Mouse (Mus musculus): ENCODE measurements around the gene Zfp952.

The Zfp952 gene

DNA sequence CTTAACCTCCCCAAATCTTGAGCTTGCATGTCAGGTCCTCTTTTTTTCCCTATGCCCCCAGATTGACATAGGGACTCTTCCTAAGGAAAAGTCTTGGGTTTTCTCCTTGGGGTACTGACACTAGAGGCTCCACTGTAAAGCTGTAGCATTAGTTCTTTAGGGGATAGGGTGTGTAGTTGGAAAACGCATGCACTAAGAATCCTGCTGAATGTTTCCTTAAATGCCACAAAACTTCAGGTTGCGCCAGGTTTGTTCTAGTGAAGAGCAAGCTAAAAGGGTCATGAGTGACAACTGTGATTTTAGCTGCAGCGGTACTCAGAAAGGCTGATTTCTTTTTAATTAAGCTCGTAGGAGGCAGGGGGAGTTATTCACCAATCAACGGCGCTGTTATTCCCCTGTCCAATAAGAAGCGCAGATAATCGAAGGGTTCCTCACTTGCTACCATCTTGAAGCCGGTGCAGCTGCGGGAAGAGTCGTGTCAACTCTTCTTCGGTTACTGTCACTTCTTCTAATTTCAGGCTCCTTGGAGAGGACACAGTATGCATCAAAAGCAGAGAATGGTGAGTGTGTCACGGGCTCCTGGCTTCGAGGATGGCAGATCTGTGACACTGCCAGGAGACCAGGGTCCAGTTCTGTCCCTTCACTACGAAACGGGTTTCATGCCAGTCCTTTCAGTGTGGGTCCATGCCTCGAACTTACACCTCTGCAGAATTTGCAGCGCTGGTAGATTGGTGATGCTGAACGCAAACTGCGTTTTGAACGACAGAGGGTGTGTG is at the start of gene Zfp952:
TSS of gene Zfp952 (plus strand) at position 431 of the 776 bp plus-strand sequence.
- H3K36me3 ChIP-seq (ENCODE audit: control insufficient read depth, insufficient read depth, low read length, poor library complexity, severe bottlenecking): no peaks in the 10 kb centered on the region; the same call in none of the 2 replicates
- DNase-seq (ENCODE audit: low read depth, low spot score): peak; percentile 94
- H3K27me3 ChIP-seq (ENCODE audit: control insufficient read depth, insufficient read depth, low read length, poor library complexity, severe bottlenecking): no peaks in the 10 kb centered on the region

DNA sequence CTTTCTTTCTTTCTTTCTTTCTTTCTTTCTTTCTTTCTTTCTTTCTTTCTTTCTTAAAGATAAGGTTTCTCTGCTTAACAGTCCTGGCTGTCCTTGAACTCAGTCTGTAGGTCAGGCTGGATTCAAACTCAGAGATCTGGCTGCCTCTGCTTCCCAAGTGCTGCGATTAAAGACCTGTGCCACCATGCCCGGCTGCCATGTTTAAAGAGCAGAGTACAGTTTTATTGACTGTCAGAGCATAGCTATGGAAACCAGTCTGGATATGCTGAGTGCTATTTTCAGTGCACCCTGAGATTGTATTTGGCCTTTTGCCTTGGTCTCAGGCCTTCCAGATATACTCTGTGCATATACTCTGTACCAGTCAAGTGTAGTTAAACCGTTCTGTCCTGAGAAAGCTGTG is 49.3 kb upstream of the Zfp952 start:
- H3K27me3 ChIP-seq (ENCODE audit: control insufficient read depth, insufficient read depth, low read length, poor library complexity, severe bottlenecking): no peaks in the 10 kb centered on the region
- DNase-seq (ENCODE audit: low read depth, low spot score): no peak
- H3K36me3 ChIP-seq (ENCODE audit: control insufficient read depth, insufficient read depth, low read length, poor library complexity, severe bottlenecking): no peaks in the 10 kb centered on the region

DNA sequence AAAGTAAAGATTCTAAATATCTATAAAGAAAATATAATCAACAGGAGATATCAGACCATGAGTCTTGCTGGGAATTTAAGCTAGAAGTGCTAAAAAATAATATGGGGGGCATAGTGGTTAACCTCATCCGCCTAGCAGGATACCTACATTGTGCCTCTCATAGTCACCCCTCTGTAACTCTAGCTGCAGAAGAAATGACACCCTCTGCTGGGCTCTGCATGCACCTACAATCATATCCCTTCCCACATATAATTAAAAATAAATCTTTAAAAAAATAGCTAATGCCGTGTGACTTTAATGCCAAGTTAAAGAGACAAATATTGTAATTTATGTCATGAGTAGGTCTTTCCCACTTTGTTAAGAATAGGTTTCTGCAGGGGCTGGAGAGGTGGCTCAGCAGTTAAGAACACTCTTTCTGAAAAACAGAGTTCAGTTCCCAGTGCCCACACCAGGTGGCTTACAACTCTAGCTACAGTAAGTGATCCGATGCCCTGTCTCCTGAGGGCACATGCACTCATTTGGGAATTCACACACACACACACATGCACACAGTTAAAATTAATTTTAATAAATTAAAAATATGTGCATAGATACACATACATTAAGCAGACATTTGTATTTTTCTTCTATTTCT is 48.4 kb upstream of the Zfp952 start:
- peak; percentile 37 for DNase-seq (ENCODE audit: low read depth, low spot score)
- H3K36me3 ChIP-seq (ENCODE audit: control insufficient read depth, insufficient read depth, low read length, poor library complexity, severe bottlenecking): no peaks in the 10 kb centered on the region
- no peaks in the 10 kb centered on the region for H3K27me3 ChIP-seq (ENCODE audit: control insufficient read depth, insufficient read depth, low read length, poor library complexity, severe bottlenecking)

DNA sequence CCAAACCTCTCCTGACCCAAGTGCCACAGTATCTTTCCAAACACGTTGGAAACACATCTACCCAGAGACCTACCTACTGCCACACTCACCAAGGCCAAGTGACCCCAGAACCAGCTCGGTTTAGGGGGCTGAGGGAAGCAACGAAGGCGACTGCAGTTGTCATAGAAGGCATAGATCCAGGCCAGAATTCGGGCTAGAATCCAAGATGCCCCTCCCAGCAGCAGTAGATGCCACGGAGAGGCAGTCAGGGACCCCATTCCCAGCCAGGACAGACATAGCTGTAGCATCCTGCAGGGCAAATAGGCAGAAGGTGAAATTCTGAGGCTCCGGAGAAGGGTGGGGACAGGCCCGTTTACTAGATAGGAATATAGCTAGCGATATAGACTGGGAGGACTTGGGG is 46.2 kb upstream of the Zfp952 start:
- Histone ChIP-seq H3K36me3 (ENCODE audit: control insufficient read depth, insufficient read depth, low read length, poor library complexity, severe bottlenecking) (no peaks in the 10 kb centered on the region), H3K27me3 (ENCODE audit: control insufficient read depth, insufficient read depth, low read length, poor library complexity, severe bottlenecking) (no peaks in the 10 kb centered on the region)
- DNase-seq (ENCODE audit: low read depth, low spot score): no peak

DNA sequence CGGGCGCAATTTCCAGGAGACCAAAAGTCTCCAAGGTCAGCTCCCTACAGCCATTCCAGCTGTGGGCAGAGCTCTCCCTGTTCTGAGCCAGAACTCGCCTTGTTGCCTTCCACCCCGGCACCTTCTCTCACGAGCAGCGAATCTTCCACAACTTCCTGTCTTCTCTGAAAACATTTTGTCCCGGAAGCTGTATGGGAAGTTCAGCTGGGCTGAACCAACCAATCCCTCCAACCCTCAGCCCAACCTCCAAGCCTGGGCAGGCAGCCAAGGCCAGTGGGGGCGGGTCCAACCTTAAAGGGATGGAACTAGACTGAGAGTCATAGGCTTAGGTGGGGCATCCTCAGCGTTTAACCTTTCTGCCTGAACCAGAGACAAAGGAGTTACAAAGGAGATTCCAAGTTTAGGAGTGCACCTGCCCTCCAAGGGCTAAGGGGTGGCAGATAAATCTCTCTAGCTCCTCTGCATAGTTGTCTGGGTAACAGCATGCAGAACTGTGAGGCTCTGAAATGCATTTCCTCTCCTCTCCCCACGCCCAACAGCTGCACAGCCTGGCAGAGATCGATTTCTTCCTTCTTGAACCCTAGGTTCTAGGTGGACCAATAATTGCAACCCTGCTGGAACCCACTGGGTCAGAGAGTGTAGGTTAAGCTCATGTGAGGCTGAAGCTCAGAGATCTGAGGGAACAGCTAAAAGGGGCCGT is 45.6 kb upstream of the Zfp952 start, which contains the start of gene Cyp4f13:
TSS of gene Cyp4f13 (minus strand) at position 188 of the 700 bp plus-strand sequence.
- H3K36me3 ChIP-seq (ENCODE audit: control insufficient read depth, insufficient read depth, low read length, poor library complexity, severe bottlenecking): no peaks in the 10 kb centered on the region
- DNase-seq (ENCODE audit: low read depth, low spot score): peak; percentile 91
- no peaks in the 10 kb centered on the region for H3K27me3 ChIP-seq (ENCODE audit: control insufficient read depth, insufficient read depth, low read length, poor library complexity, severe bottlenecking)

DNA sequence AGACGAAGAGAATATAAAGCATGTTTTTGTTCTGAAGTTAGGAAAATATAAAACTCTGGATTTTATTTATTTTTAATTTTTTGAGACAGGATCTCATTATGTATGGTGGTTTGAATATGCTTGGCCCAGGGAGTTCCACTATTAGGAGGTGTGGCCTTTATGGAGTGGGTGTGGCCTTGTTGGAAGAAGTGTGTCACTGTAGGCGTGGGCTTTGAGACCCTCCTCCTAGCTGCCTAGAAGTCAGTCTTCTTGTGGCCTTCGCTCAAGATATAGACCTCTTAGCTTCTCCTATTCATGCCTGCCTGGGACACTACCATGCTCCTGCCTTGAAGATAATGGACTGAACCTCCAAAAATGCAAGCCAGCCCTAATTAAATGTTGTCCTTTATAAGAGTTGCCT is 42.8 kb upstream of the Zfp952 start:
- Histone ChIP-seq H3K27me3 (ENCODE audit: control insufficient read depth, insufficient read depth, low read length, poor library complexity, severe bottlenecking) (no peaks in the 10 kb centered on the region), H3K36me3 (ENCODE audit: control insufficient read depth, insufficient read depth, low read length, poor library complexity, severe bottlenecking) (no peaks in the 10 kb centered on the region)
- DNase-seq (ENCODE audit: low read depth, low spot score): no peak

DNA sequence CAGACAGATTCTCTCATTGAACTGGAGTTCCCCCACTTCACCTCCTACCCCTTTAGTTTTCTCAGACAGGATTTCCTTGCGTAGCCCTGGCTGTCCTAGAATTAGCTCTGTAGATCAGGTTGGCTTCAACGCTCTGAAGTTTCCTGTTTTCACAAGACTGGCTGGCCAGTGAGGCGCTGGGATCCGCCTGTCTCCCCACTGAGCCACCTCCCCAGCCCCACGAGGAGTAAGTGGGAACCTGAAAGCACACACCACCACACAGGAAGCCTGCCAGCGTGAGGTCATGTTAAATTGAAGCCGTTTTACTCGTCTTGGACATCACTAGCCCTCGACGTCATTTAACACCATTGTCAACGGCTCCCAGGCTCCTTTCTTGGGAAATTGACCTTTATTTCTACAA is 41.9 kb upstream of the Zfp952 start:
- no peaks in the 10 kb centered on the region for H3K27me3 ChIP-seq (ENCODE audit: control insufficient read depth, insufficient read depth, low read length, poor library complexity, severe bottlenecking)
- no peak for DNase-seq (ENCODE audit: low read depth, low spot score)
- no peaks in the 10 kb centered on the region for H3K36me3 ChIP-seq (ENCODE audit: control insufficient read depth, insufficient read depth, low read length, poor library complexity, severe bottlenecking)

DNA sequence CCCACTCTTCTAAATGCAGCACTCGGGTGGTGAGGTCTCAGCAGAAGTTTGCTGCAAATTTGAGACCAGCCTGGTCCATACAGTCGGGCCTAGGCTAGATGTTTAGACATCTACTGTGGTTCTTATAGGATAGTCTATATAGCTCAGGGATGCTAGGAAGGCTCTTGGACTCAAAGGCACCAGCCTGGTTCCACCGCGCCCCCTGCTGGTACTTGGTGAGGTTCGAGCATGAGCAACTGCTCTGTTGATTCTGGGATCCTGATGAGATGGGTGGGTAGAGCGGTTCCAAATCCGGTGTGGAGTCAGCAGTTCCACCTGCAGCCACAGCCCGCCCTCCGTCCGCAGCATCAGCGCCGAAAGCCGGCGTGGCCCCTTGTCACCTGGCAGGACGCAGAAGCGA is 41.5 kb upstream of the Zfp952 start:
- H3K27me3 ChIP-seq (ENCODE audit: control insufficient read depth, insufficient read depth, low read length, poor library complexity, severe bottlenecking): no peaks in the 10 kb centered on the region
- peak; percentile 86 for DNase-seq (ENCODE audit: low read depth, low spot score)
- no peaks in the 10 kb centered on the region for H3K36me3 ChIP-seq (ENCODE audit: control insufficient read depth, insufficient read depth, low read length, poor library complexity, severe bottlenecking)

DNA sequence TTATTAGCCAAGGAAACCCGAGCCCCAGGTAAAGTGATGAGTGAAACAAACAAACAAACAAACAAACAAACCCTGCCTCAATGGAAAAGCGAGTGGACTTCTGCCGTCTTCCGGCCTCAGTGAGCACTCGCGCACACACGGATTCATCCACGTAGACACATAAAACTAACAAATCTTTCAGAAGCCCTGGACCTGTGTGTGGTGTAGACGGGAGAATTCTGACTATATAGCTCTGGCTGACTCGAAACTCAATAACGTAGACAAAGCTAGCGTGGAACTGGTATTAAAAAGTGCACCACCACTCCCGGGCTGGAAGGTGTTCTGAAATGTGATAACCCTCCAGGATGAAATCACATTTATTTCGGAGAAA is 27.7 kb upstream of the Zfp952 start:
- no peaks in the 10 kb centered on the region for H3K27me3 ChIP-seq (ENCODE audit: control insufficient read depth, insufficient read depth, low read length, poor library complexity, severe bottlenecking)
- DNase-seq (ENCODE audit: low read depth, low spot score): no peak
- H3K36me3 ChIP-seq (ENCODE audit: control insufficient read depth, insufficient read depth, low read length, poor library complexity, severe bottlenecking): no peaks in the 10 kb centered on the region

DNA sequence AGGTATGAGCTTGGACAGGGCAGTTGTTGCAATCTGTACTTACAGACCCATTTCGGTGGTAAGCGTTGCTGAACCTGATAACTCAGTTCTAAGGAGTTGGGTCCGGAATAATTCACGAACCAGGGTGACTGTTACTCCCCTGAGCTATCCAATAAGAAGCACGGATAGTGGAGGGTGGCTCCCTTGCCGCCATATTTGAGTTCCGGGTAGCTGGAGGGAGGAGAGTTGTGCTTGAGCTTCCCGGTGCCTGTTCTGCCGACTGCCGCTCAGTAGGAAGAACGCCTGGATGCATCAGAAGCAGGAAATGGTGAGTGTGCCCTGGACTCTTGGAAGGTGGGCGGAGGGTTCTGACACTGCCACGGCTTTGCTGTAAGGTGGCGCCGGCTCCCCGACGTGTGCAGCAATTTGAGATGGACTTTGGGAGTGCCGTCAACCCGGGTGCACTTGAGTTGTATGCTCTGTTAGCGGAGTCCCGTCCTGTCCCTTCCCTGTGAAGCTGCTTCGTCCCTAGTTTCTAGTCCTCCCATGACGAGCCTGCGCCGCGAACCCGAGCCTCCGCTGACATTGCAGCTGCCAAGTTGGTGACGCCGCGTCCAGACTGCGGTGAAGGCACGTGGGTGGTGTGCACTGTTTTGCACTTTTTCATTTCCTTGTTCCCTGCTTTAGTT is 27.2 kb upstream of the Zfp952 start, which contains the start of gene Zfp472:
TSS of gene Zfp472 (plus strand) at position 192 of the 668 bp plus-strand sequence.
- Histone ChIP-seq H3K27me3 (ENCODE audit: control insufficient read depth, insufficient read depth, low read length, poor library complexity, severe bottlenecking) (no peaks in the 10 kb centered on the region), H3K36me3 (ENCODE audit: control insufficient read depth, insufficient read depth, low read length, poor library complexity, severe bottlenecking) (no peaks in the 10 kb centered on the region)
- DNase-seq (ENCODE audit: low read depth, low spot score): peak; percentile 94

DNA sequence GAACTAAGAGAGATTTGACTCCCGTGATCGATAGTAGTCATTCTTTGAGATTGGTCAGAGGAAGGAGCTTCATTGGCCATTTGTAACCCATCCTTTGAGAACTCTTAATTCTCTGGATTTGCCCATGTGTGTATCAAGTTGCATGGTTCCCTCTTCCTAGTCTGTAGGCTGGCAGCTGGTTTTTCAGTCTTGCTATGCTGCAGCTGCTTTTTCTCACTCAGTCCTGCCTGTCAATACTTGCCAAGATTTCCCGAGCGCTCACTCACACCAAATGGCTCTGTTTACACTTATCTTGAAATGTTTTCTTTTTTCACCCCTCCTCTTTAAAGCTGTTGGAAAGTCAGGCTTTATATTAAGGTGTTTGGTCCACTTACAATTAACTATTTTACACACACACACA is 11.6 kb upstream of the Zfp952 start:
- Histone ChIP-seq H3K27me3 (ENCODE audit: control insufficient read depth, insufficient read depth, low read length, poor library complexity, severe bottlenecking) (no peaks in the 10 kb centered on the region), H3K36me3 (ENCODE audit: control insufficient read depth, insufficient read depth, low read length, poor library complexity, severe bottlenecking) (peaks cover 17% of the 10 kb centered on the region; the same call in 1 of the 2 replicates)
- no peak for DNase-seq (ENCODE audit: low read depth, low spot score)

DNA sequence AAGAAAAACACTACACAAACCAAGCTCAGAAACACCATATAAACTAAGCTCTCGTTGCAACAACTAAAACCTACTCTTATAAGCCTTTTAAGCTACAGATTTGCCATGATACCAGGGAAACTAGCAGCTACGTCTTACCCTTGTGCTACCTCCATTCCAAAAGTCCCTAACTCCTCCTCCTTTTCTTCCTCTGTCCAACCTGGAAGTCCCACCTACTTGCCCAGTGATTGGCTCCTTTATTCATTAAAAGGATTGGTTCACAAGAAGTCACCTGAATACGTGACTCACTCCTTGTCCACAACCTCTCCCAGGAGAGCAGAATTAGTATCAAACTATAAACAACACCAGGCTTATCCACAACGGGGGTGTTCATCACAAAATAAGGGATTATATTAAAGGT is 6.6 kb upstream of the Zfp952 start:
- DNase-seq (ENCODE audit: low read depth, low spot score): no peak
- no peaks in the 10 kb centered on the region for H3K27me3 ChIP-seq (ENCODE audit: control insufficient read depth, insufficient read depth, low read length, poor library complexity, severe bottlenecking)
- no peaks in the 10 kb centered on the region for H3K36me3 ChIP-seq (ENCODE audit: control insufficient read depth, insufficient read depth, low read length, poor library complexity, severe bottlenecking)

DNA sequence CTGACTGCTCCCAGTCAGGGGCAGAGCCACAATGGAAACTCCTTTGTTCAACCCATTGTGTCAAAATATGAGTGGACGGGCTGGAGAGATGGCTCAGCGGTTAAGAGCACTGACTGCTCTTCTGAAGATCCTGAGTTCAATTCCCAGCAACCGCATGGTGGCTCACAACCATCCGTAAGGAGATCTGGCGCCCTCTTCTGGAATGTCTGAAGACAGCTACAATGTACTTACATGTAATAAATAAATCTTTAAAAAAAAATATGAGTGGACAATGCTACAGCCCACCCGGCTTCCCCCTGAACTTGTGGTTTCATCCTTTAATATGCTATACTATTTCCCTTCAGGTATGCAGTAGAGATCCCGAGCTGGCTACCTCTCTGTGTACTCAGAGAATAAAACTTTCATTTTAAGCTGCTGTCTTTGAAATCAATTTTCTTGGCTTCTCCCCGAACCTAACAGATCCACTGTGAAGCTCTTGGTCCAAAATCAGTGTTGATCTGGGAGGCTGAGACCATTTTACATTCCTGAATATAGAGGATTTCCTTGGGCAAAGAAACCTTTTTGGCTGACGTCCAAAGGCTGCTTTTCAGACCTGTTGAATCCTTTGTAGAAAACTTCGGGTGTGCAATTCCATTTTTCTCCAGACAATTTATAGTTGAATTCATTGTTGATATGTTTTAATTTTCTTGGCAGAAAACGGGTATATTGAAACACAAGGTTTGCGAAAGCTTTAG is 797 bp upstream of the Zfp952 start:
- no peaks in the 10 kb centered on the region for H3K27me3 ChIP-seq (ENCODE audit: control insufficient read depth, insufficient read depth, low read length, poor library complexity, severe bottlenecking)
- peak; percentile 60 for DNase-seq (ENCODE audit: low read depth, low spot score)

DNA sequence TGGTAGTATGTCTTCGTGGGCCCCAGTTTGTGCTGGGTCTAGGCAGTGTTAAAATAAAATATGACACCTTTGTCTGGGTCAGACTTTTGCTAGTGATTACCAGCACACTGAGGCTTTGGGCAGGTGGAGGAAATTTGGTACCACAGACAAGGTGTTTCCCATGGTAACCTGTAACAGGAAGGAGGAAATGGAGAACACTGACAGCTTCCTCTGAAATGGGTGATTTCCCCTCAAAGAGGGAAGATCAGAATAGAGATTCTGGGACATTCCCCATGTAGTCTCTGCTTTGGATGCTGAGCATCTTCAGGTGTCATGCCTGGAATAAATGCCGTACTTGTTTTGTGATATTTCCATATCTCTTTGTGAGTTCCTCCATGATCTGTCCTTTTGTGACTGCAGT is 5.6 kb downstream of the Zfp952 start:
- H3K27me3 ChIP-seq (ENCODE audit: control insufficient read depth, insufficient read depth, low read length, poor library complexity, severe bottlenecking): no peaks in the 10 kb centered on the region
- H3K36me3 ChIP-seq (ENCODE audit: control insufficient read depth, insufficient read depth, low read length, poor library complexity, severe bottlenecking): peaks cover 10% of the 10 kb centered on the region
- peak; percentile 3 for DNase-seq (ENCODE audit: low read depth, low spot score)

More for the DNA sequence above, 797 bp upstream of the Zfp952 start:
- no peaks in the 10 kb centered on the region; the same call in none of the 2 replicates for H3K36me3 ChIP-seq (ENCODE audit: control insufficient read depth, insufficient read depth, low read length, poor library complexity, severe bottlenecking)

Measured in splenic B cell, adult 2 months (primary cell).